ENCODE assay signal across 7 mouse cellular contexts in genomic region chr15:99097840-99098492, GRCm38 (mm10). TPM values are rescaled to one million over a fixed set of nuclear protein-coding genes. Genes with fewer than 3 reads are reported as not detected.
A peak's percentile ranks its signal among the peaks of the same experiment; 100 is the strongest.
DNase-seq lines count a peak whose midpoint lies in the region; ATAC-seq and TF ChIP-seq lines count a peak whose summit lies in the region.

No protein-coding gene starts in this region.

- peaks cover under 1 to 13% of the 10 kb centered on the region in 2 experiments; a peak in 2 of 4 replicates for H3K4me1 ChIP-seq in ES-E14 (ENCODE audit: control insufficient read depth in 2 of 2, insufficient read depth in 2 of 2, low read length in 2 of 2, poor library complexity in 1 of 2)
- H3K4me1 ChIP-seq in hindbrain, embryonic 10.5 days (replicated peaks) = peaks cover 62% of the 10 kb centered on the region
- peaks cover 26% of the 10 kb centered on the region for H3K4me1 ChIP-seq in liver, embryonic 11.5 days (replicated peaks; ENCODE audit: control insufficient read depth, insufficient read depth, low read length)
- peaks cover 36% of the 10 kb centered on the region for H3K4me1 ChIP-seq in neural tube, embryonic 11.5 days (ENCODE audit: control insufficient read depth, insufficient read depth, low read length)

- no peaks in the 10 kb centered on the region for H3K9me3 ChIP-seq in ES-E14 (ENCODE audit: control insufficient read depth, insufficient read depth, low read depth, low read length)
- no peaks in the 10 kb centered on the region for H3K9me3 ChIP-seq in hindbrain, embryonic 10.5 days
- H3K9me3 ChIP-seq in liver, embryonic 11.5 days (ENCODE audit: control insufficient read depth, low read length) = no peaks in the 10 kb centered on the region
- H3K9me3 ChIP-seq in neural tube, embryonic 11.5 days (ENCODE audit: control insufficient read depth, low read length) = no peaks in the 10 kb centered on the region

- H3K36me3 ChIP-seq in ES-E14 (ENCODE audit: control insufficient read depth, insufficient read depth, low read length, poor library complexity, severe bottlenecking) = no peaks in the 10 kb centered on the region; the same call in 1 of the 2 replicates
- H3K36me3 ChIP-seq in hindbrain, embryonic 10.5 days = no peaks in the 10 kb centered on the region
- no peaks in the 10 kb centered on the region for H3K36me3 ChIP-seq in liver, embryonic 11.5 days (ENCODE audit: control insufficient read depth, insufficient read depth, low read length)
- no peaks in the 10 kb centered on the region for H3K36me3 ChIP-seq in neural tube, embryonic 11.5 days (ENCODE audit: control insufficient read depth, insufficient read depth, low read length)

- in situ Hi-C loops in ES-E14 (cut with MboI; ENCODE audit: low sequenced_read_pairs in 2 of 2, unreplicated experiment in 2 of 2) = loop anchor here (5.0 to 25.0 kb wide), 2 partner anchors 311 to 321 kb away; partner anchors contain the start of genes Wnt10b (in 2 of the 2) and Wnt1 (in 1 of the 2)

- peaks cover 82% of the 10 kb centered on the region for H3K27me3 ChIP-seq in hindbrain, embryonic 10.5 days (ENCODE audit: insufficient read depth, poor library complexity, severe bottlenecking)
- peaks cover 77% of the 10 kb centered on the region for H3K27me3 ChIP-seq in liver, embryonic 11.5 days (replicated peaks; ENCODE audit: control insufficient read depth, insufficient read depth, low read length)
- peaks cover 55% of the 10 kb centered on the region for H3K27me3 ChIP-seq in neural tube, embryonic 11.5 days (ENCODE audit: control insufficient read depth, insufficient read depth, low read length)

- ATAC-seq in liver, embryonic 11.5 days (replicated peaks; ENCODE audit: low FRiP score) = no peak
- no peak for ATAC-seq in neural tube, embryonic 11.5 days (ENCODE audit: insufficient read depth, low FRiP score, low TSS enrichment)

- H3K4me2 ChIP-seq in liver, embryonic 11.5 days = peak overlapping the region; percentile 62
- H3K4me2 ChIP-seq in neural tube, embryonic 11.5 days (ENCODE audit: low read depth) = peak overlapping the region; percentile 43

- H3K27ac ChIP-seq in ES-E14 (ENCODE audit: insufficient read depth, low read depth, low read length, poor library complexity, severe bottlenecking) = no peak overlapping the region
- peak overlapping the region; percentile 81 for H3K27ac ChIP-seq in hindbrain, embryonic 10.5 days
- H3K27ac ChIP-seq in liver, embryonic 11.5 days (ENCODE audit: low read depth, low read length) = no peak overlapping the region
- H3K27ac ChIP-seq in neural tube, embryonic 11.5 days (ENCODE audit: low read depth, low read length) = no peak overlapping the region

- WGBS in hindbrain, embryonic 10.5 days = under 1% methylated on average over 39 of the region's 39 CpGs
- under 1% methylated on average over 39 of the region's 39 CpGs for WGBS in liver, embryonic 11.5 days
- under 1% methylated on average over 39 of the region's 39 CpGs for WGBS in neural tube, embryonic 11.5 days

- H3K9ac ChIP-seq in ES-E14 (ENCODE audit: insufficient read depth, low read depth, low read length, poor library complexity, severe bottlenecking) = no peak overlapping the region
- H3K9ac ChIP-seq in liver, embryonic 11.5 days (ENCODE audit: low read depth, low read length) = no peak overlapping the region
- peak overlapping the region; percentile 32 for H3K9ac ChIP-seq in neural tube, embryonic 11.5 days (ENCODE audit: low read length)

- no peak for DNase-seq in ES-E14 (ENCODE audit: low read depth, low spot score)
- DNase-seq in adrenal gland, postnatal 25 days = peak; percentile 47
- DNase-seq in hindbrain, embryonic 10.5 days (ENCODE audit: low spot score) = peak; percentile 64
- no peak for DNase-seq in liver, embryonic 11.5 days (ENCODE audit: low spot score)
- DNase-seq in neural tube, embryonic 11.5 days (ENCODE audit: low spot score) = peak; percentile 49
- DNase-seq in cerebellum, adult 11-12 months = no peak
- DNase-seq in ovary, postnatal 14 days (ENCODE audit: low spot score) = no peak

- peak overlapping the region; percentile 19 to 67 for H3K4me3 ChIP-seq in ES-E14 (ENCODE audit: insufficient read depth in 1 of 2, low read depth in 1 of 2, low read length in 2 of 2, poor library complexity in 1 of 2, severe bottlenecking in 1 of 2)
- H3K4me3 ChIP-seq in hindbrain, embryonic 10.5 days = peak overlapping the region; percentile 52
- H3K4me3 ChIP-seq in liver, embryonic 11.5 days (ENCODE audit: low read depth, low read length) = peak overlapping the region; percentile 45
- peak overlapping the region; percentile 32 for H3K4me3 ChIP-seq in neural tube, embryonic 11.5 days (ENCODE audit: low read depth, low read length)

TF ChIP-seq in ES-E14, 5 proteins besides CTCF, POLR2A, EP300 and RAD21:
- no peak for TF ChIP-seq HCFC1 (IDR thresholded peaks at IDR 0.05; ENCODE audit: borderline replicate concordance, insufficient read depth, low read length)
- TF ChIP-seq ZNF384 (IDR thresholded peaks at IDR 0.05; ENCODE audit: low read depth, low read length) = no peak
- no peak for TF ChIP-seq CHD2 (IDR thresholded peaks at IDR 0.05; ENCODE audit: low read depth, low read length)

RNA-seq across cellular contexts. Expression of gene Dnajc22, which starts 5.0 kb away (rescaled TPM):
- total RNA-seq in ES-E14 (2012; rRNA removed) = 8.6 and 16.7 TPM in 2 replicates
- total RNA-seq in adrenal gland, postnatal 25 days (2021) = 1.9 and 3.8 TPM in 2 replicates
- 1.9 and 2.2 TPM in 2 replicates for polyA plus RNA-seq in hindbrain, embryonic 10.5 days (2016; fragmentation: Nextera tagmentation; extraction: Ambion mirVana)
- polyA plus RNA-seq in liver, embryonic 11.5 days (2014; fragmentation: Nextera tagmentation; extraction: Ambion mirVana) = 17.1 and 19.8 TPM in 2 replicates
- polyA plus RNA-seq in neural tube, embryonic 11.5 days (2014; fragmentation: Nextera tagmentation; extraction: Ambion mirVana) = 0.19 and 0.41 TPM in 2 replicates

RNA-seq across cellular contexts. Expression of gene C1ql4, which starts 10.3 kb away (rescaled TPM):
- 3.1 and 3.7 TPM in 2 replicates for total RNA-seq in ES-E14 (2012; rRNA removed)
- not detected in 2 replicates for total RNA-seq in adrenal gland, postnatal 25 days (2021)
- polyA plus RNA-seq in hindbrain, embryonic 10.5 days (2016; fragmentation: Nextera tagmentation; extraction: Ambion mirVana) = 0.78 and 8.7 TPM in 2 replicates
- 0.25 TPM in 1 of 2 replicates, not detected in the other for polyA plus RNA-seq in liver, embryonic 11.5 days (2014; fragmentation: Nextera tagmentation; extraction: Ambion mirVana)
- 3.0 and 3.2 TPM in 2 replicates for polyA plus RNA-seq in neural tube, embryonic 11.5 days (2014; fragmentation: Nextera tagmentation; extraction: Ambion mirVana)

RNA-seq across cellular contexts. Expression of gene Troap, which starts 23.6 kb away (rescaled TPM):
- 27.8 and 32.1 TPM in 2 replicates for total RNA-seq in ES-E14 (2012; rRNA removed)
- 4.3 and 5.6 TPM in 2 replicates for total RNA-seq in adrenal gland, postnatal 25 days (2021)
- polyA plus RNA-seq in hindbrain, embryonic 10.5 days (2016; fragmentation: Nextera tagmentation; extraction: Ambion mirVana) = 41.6 and 46.8 TPM in 2 replicates
- polyA plus RNA-seq in liver, embryonic 11.5 days (2014; fragmentation: Nextera tagmentation; extraction: Ambion mirVana) = 26.5 and 27.8 TPM in 2 replicates
- 23.3 and 25.9 TPM in 2 replicates for polyA plus RNA-seq in neural tube, embryonic 11.5 days (2014; fragmentation: Nextera tagmentation; extraction: Ambion mirVana)

RNA-seq across cellular contexts. Expression of gene Spats2, which starts 27.8 kb away (rescaled TPM):
- total RNA-seq in ES-E14 (2012; rRNA removed) = 21.1 and 21.7 TPM in 2 replicates
- total RNA-seq in adrenal gland, postnatal 25 days (2021) = 18.7 and 19.6 TPM in 2 replicates
- polyA plus RNA-seq in hindbrain, embryonic 10.5 days (2016; fragmentation: Nextera tagmentation; extraction: Ambion mirVana) = 58.4 and 62.6 TPM in 2 replicates
- 32.9 and 35.0 TPM in 2 replicates for polyA plus RNA-seq in liver, embryonic 11.5 days (2014; fragmentation: Nextera tagmentation; extraction: Ambion mirVana)
- polyA plus RNA-seq in neural tube, embryonic 11.5 days (2014; fragmentation: Nextera tagmentation; extraction: Ambion mirVana) = 63.3 and 63.7 TPM in 2 replicates

RNA-seq across cellular contexts. Expression of gene Prph, which starts 43.0 kb away (rescaled TPM):
- 15.1 and 20.6 TPM in 2 replicates for total RNA-seq in ES-E14 (2012; rRNA removed)
- total RNA-seq in adrenal gland, postnatal 25 days (2021) = 0.52 and 2.2 TPM in 2 replicates
- polyA plus RNA-seq in hindbrain, embryonic 10.5 days (2016; fragmentation: Nextera tagmentation; extraction: Ambion mirVana) = 9.7 and 14.4 TPM in 2 replicates
- polyA plus RNA-seq in liver, embryonic 11.5 days (2014; fragmentation: Nextera tagmentation; extraction: Ambion mirVana) = 0.36 and 0.90 TPM in 2 replicates
- 38.7 and 54.0 TPM in 2 replicates for polyA plus RNA-seq in neural tube, embryonic 11.5 days (2014; fragmentation: Nextera tagmentation; extraction: Ambion mirVana)

Comparison
In these comparisons a context has a peak if more than half of its experiments do, and no peak if none do; other contexts are left out.
1. DNase-seq: peak in adrenal gland, postnatal 25 days (single experiment), hindbrain, embryonic 10.5 days (single experiment) and neural tube, embryonic 11.5 days (single experiment); none in ES-E14 (single experiment), liver, embryonic 11.5 days (single experiment), cerebellum, adult 11-12 months (single experiment) and ovary, postnatal 14 days (single experiment).
2. Peak in every context shown above with its lines, with median percentiles within 50 percentile points of each other: H3K4me3 ChIP-seq.